Mouse (Mus musculus): Measurements from ENCODE around the gene Ccin. TPM values are rescaled to one million over a fixed set of nuclear protein-coding genes. Genes with fewer than 3 reads are reported as not detected.
A peak's percentile ranks its signal among the peaks of the same experiment; 100 is the strongest.

The Ccin gene
- total and polyA plus RNA-seq, 3 experiments: 0.04 TPM; not detected in 2

- no peaks in the 10 kb centered on the region for H3K27me3 ChIP-seq (ENCODE audit: control insufficient read depth in 1 of 2, insufficient read depth in 2 of 2, low read length in 2 of 2)
- peaks cover 2 to 24% of the 10 kb centered on the region in 2 experiments; a peak in 3 of 4 replicates for H3K4me1 ChIP-seq (ENCODE audit: control insufficient read depth in 1 of 2, insufficient read depth in 2 of 2, low read length in 2 of 2)
- H3K4me3 ChIP-seq (ENCODE audit: control insufficient read depth in 1 of 2, insufficient read depth in 1 of 2, low read depth in 2 of 2, low read length in 2 of 2): no peak overlapping the region
- H3K9ac ChIP-seq (ENCODE audit: control insufficient read depth, low read depth, low read length, poor library complexity, severe bottlenecking): no peak overlapping the region
- peaks cover 21% of the 10 kb centered on the region in 2 experiments for H3K36me3 ChIP-seq (ENCODE audit: control insufficient read depth in 1 of 2, insufficient read depth in 2 of 2, low read length in 2 of 2)
- no peak for TF ChIP-seq JUND (IDR thresholded peaks at IDR 0.05; ENCODE audit: low read depth, low read length)
- no peak for TF ChIP-seq ZNF384 (IDR thresholded peaks at IDR 0.05; ENCODE audit: low read depth, low read length)
- TF ChIP-seq EP300 (IDR thresholded peaks at IDR 0.05; ENCODE audit: low read depth in 1 of 2, low read length in 2 of 2): no peak
- TF ChIP-seq POLR2AphosphoS2 (IDR thresholded peaks at IDR 0.05; ENCODE audit: low read length): no peak
- TF ChIP-seq KAT2A (conservative IDR thresholded peaks at IDR 0.05; ENCODE audit: low read depth, low read length): no peak
- TF ChIP-seq ZC3H11A (IDR thresholded peaks at IDR 0.05; ENCODE audit: low read depth, low read length): no peak
- TF ChIP-seq USF1 (IDR thresholded peaks at IDR 0.05; ENCODE audit: low read depth, low read length): no peak
- TF ChIP-seq CHD1 (IDR thresholded peaks at IDR 0.05; ENCODE audit: low read depth, low read length): no peak
- TF ChIP-seq NRF1 (IDR thresholded peaks at IDR 0.05; ENCODE audit: insufficient read depth, low read depth, low read length, poor library complexity, severe bottlenecking): no peak
- no peak for TF ChIP-seq CHD2 (IDR thresholded peaks at IDR 0.05; ENCODE audit: low read length)
- TF ChIP-seq E2F4 (IDR thresholded peaks at IDR 0.05; ENCODE audit: borderline replicate concordance, low read depth, low read length): no peak
- TF ChIP-seq GABPA (IDR thresholded peaks at IDR 0.05; ENCODE audit: low read depth, low read length): no peak
- no peak for TF ChIP-seq TAL1 (IDR thresholded peaks at IDR 0.05; ENCODE audit: low read length)
- no peaks in the 10 kb centered on the region for H3K9me3 ChIP-seq (replicated peaks; ENCODE audit: insufficient read depth, low read length)
- no peak overlapping the region for H3K27ac ChIP-seq (ENCODE audit: control insufficient read depth, low read depth, low read length)
- peaks cover 78% of the 10 kb centered on the region for H3K79me2 ChIP-seq (ENCODE audit: control insufficient read depth, insufficient read depth, low read length, poor library complexity)
- peak; percentile 19 for DNase-seq (ENCODE audit: low read depth, low spot score)
Measured at GRCm38 (mm10) chr4:44016071-44016470, 32.8 kb downstream of the Ccin start.

- Histone ChIP-seq H3K79me2 (ENCODE audit: control insufficient read depth, insufficient read depth, low read length, poor library complexity) (peaks cover 83% of the 10 kb centered on the region), H3K27ac (ENCODE audit: control insufficient read depth, low read depth, low read length) (no peak overlapping the region), H3K4me3 (ENCODE audit: control insufficient read depth in 1 of 2, insufficient read depth in 1 of 2, low read depth in 2 of 2, low read length in 2 of 2) (no peak overlapping the region), H3K9ac (ENCODE audit: control insufficient read depth, low read depth, low read length, poor library complexity, severe bottlenecking) (no peak overlapping the region), H3K4me1 (ENCODE audit: control insufficient read depth in 1 of 2, insufficient read depth in 2 of 2, low read length in 2 of 2) (peaks cover 2 to 20% of the 10 kb centered on the region in 2 experiments; a peak in 3 of 4 replicates), H3K27me3 (ENCODE audit: control insufficient read depth in 1 of 2, insufficient read depth in 2 of 2, low read length in 2 of 2) (no peaks in the 10 kb centered on the region), H3K9me3 (replicated peaks; ENCODE audit: insufficient read depth, low read length) (no peaks in the 10 kb centered on the region), H3K36me3 (ENCODE audit: control insufficient read depth in 1 of 2, insufficient read depth in 2 of 2, low read length in 2 of 2) (peaks cover 17 to 25% of the 10 kb centered on the region in 2 experiments)
- TF ChIP-seq JUND (IDR thresholded peaks at IDR 0.05; ENCODE audit: low read depth, low read length) (no peak), MAZ (IDR thresholded peaks at IDR 0.05; ENCODE audit: low read depth, low read length) (no peak), MXI1 (IDR thresholded peaks at IDR 0.05; ENCODE audit: low read depth, low read length) (no peak), ZC3H11A (IDR thresholded peaks at IDR 0.05; ENCODE audit: low read depth, low read length) (no peak), CTCF (IDR thresholded peaks at IDR 0.05 in 2 of 3, conservative IDR thresholded peaks at IDR 0.05 in 1 of 3; ENCODE audit: control insufficient read depth in 1 of 3, insufficient read depth in 1 of 3, low read depth in 2 of 3, low read length in 3 of 3, poor library complexity in 1 of 3, severe bottlenecking in 1 of 3) (no peak), BHLHE40 (IDR thresholded peaks at IDR 0.05; ENCODE audit: borderline replicate concordance, low read depth, low read length) (no peak)
- DNase-seq (ENCODE audit: low read depth, low spot score): no peak
Measured at GRCm38 (mm10) chr4:44016791-44017190, 33.5 kb downstream of the Ccin start.
